Mouse (Mus musculus) hindbrain, embryonic 12.5 days (tissue): Measurements from ENCODE around the gene Rnf7. TPM values are rescaled to one million over a fixed set of nuclear protein-coding genes. Genes with fewer than 3 reads are reported as not detected.
A peak's percentile ranks its signal among the peaks of the same experiment; 100 is the strongest.

ENCODE experiments used
- ATAC-seq: fragments of 200-750 bp; cut with Nextera tagmentation; 2 replicates; pipeline ENCODE4 v1.8.0; 2017; ENCODE audit warnings: moderate TSS enrichment; ENCODE audit not compliant: low FRiP score
- H3K27ac ChIP-seq: fragments of 300-500 bp; sonication (generic); 2 replicates; pipeline ENCODE4 v1.5.1; 2016; ENCODE audit warnings: mild to moderate bottlenecking
- H3K27me3 ChIP-seq: fragments of 300-500 bp; sonication (generic); 2 replicates; pipeline ENCODE4 v1.6.1; 2016; ENCODE audit warnings: mild to moderate bottlenecking
- H3K36me3 ChIP-seq: fragments of 300-500 bp; sonication (generic); 2 replicates; pipeline ENCODE4 v1.6.1; 2016; ENCODE audit warnings: mild to moderate bottlenecking
- H3K4me1 ChIP-seq: fragments of 300-500 bp; sonication (generic); 2 replicates; pipeline ENCODE4 v1.6.1; 2016
- H3K4me2 ChIP-seq: fragments of 300-500 bp; sonication (generic); replicated peaks from 2 replicates; pipeline ENCODE4 v1.6.1; 2016; ENCODE audit warnings: mild to moderate bottlenecking
- H3K4me3 ChIP-seq: fragments of 300-500 bp; sonication (generic); 2 replicates; pipeline ENCODE4 v1.5.1; 2016; ENCODE audit warnings: mild to moderate bottlenecking
- H3K9ac ChIP-seq: fragments of 300-500 bp; sonication (generic); 2 replicates; pipeline ENCODE4 v1.6.1; 2016; ENCODE audit warnings: mild to moderate bottlenecking, moderate library complexity
- H3K9me3 ChIP-seq: fragments of 300-500 bp; sonication (generic); replicated peaks from 2 replicates; pipeline ENCODE4 v1.6.1; 2016; ENCODE audit warnings: mild to moderate bottlenecking
- WGBS: fragments of 180-500 bp; shearing (Covaris S2); methylation state at CpG from one replicate; pipeline ENCODE4 v1.1.7; 2016; 5-methylcytosine and 5-hydroxymethylcytosine counted together
- polyA plus RNA-seq: library from polyadenylated mRNA; unstranded; fragments of >200 nt; fragmentation: Nextera tagmentation; extraction: Ambion mirVana; gene quantifications from 2 replicates; pipeline ENCODE4 v1.2.1, GENCODE M21; 2016

Gene Rnf7
- polyA plus RNA-seq, 1 experiment from 2014 or later, result 240 TPM

DNA sequence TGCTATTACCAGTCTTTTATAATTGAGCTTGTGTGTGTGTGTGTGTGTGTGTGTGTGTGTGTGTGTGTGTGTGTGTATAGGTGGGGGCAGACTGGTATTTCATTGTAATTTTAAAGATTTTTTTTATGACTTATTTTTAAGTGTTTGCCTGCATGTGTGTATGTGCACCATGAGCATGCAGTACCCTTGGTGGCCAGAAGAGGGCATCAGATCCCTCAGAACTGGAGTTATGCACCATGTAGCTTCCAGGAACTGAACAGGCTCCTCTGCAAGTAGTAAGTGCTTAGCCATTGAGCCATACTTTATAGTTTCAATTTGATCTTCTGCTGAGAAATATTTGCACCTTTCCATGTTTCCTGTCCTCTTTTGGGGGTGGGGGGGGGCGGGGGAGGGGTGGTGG lies 16.9 kb downstream of the Rnf7 start:
- Histone ChIP-seq H3K4me3 (no peak overlapping the region), H3K27ac (no peak overlapping the region), H3K9ac (no peak overlapping the region), H3K9me3 (peaks cover 16% of the 10 kb centered on the region), H3K4me1 (no peaks in the 10 kb centered on the region), H3K27me3 (no peaks in the 10 kb centered on the region), H3K36me3 (peaks cover 13% of the 10 kb centered on the region; the same call in 1 of the 2 replicates), H3K4me2 (no peak overlapping the region)
- ATAC-seq, result no peak
- WGBS, result 64% methylated on average over 1 of the region's 1 CpGs

DNA sequence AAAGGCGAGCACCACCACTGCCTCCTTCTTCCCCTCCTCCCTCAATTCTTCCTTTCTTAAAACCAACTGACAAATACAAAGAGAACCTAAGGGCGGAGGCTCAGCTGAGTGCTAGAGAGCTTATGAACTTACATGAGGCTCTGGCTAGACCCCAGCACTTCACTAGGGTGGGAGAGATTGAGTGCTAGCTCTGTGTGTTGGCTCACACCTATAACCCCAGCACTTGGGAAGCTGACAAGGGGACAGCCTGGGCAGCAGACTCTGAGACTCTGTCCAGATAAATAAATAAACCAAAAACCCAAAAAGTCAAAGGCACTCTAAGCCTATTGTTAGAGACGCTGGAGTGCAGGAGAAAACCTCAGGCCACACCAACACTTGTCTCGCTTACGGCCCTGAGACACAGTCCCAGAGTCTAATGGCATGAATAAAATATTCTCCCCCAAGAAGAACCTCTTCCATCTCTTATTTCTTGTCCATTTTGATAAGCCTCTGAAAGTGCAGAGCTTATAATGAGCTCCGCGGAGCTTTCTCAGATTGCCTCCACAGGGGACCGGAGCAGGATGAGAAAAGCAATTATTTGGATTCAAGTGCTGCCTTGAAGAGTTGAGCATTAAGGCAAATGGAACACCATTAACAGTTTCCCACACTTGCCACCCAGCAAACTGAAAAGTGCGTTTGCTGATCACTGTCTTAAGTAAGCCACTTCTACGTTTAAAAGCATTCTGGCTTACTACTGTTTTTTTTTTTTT lies 18.2 kb downstream of the Rnf7 start:
- Histone ChIP-seq H3K36me3 (peaks cover 13% of the 10 kb centered on the region; the same call in 1 of the 2 replicates), H3K4me3 (no peak overlapping the region), H3K4me1 (0 out of 2 replicates have a peak, but pooled peaks cover 3% of the 10 kb centered on the region), H3K9me3 (peaks cover 16% of the 10 kb centered on the region), H3K9ac (no peak overlapping the region), H3K4me2 (no peak overlapping the region), H3K27ac (peak overlapping the region; percentile 23; the same call in 1 of the 2 replicates), H3K27me3 (no peaks in the 10 kb centered on the region)
- ATAC-seq, result no peak
- WGBS, result 75% methylated on average over 10 of the region's 10 CpGs

DNA sequence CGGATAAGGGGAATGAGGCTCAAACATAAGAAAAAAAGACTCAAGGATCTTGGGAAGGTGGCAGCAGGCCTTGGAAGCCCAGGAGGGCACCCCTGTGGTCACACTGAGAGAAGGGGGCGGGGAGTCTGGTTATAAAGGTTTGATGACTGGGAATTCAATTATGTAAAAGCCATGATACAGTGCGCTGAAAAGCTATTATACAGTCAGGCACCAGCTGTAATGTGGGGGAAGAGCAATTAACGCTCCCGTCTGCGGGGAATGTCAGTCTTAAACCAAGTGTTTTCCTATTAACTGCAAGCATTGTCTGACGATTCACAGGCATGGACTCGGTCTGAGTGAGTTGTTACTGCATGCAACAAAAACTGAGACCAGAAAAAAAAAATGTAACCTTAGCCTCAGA lies 22.9 kb downstream of the Rnf7 start:
- ATAC-seq, result peak; percentile 81
- H3K9me3 ChIP-seq, result no peaks in the 10 kb centered on the region
- H3K4me1 ChIP-seq, result peaks cover 3% of the 10 kb centered on the region; the same call in 1 of the 2 replicates
- no peak overlapping the region for H3K4me2 ChIP-seq
- H3K9ac ChIP-seq, result no peak overlapping the region
- no peaks in the 10 kb centered on the region for H3K27me3 ChIP-seq
- WGBS, result 53% methylated on average over 8 of the region's 8 CpGs
- peak overlapping the region; percentile 66 for H3K27ac ChIP-seq
- H3K36me3 ChIP-seq, result no peaks in the 10 kb centered on the region
- no peak overlapping the region for H3K4me3 ChIP-seq

DNA sequence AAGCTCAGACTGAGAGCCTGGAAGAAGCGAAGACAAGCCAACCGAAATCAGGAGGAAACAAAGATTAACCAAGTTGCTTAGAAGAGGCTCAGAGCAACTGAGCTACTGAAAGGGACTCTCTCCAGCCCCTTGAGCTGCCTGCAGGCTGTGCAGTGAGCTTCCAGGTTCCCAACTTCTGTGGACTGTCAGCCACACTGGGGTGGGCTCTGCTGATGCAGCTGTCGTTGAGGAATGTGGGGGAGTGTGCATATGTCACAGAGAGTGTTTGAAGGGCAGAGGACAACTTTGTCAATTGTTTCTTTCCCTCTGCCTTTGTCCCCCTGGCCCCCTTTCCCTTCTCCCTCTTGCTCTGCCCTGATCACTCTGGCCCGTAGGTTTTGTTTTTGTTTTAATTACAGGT lies 25.5 kb downstream of the Rnf7 start:
- no peaks in the 10 kb centered on the region for H3K36me3 ChIP-seq
- no peak overlapping the region for H3K4me2 ChIP-seq
- H3K4me1 ChIP-seq, result peaks cover 3% of the 10 kb centered on the region; the same call in 1 of the 2 replicates
- no peak overlapping the region for H3K4me3 ChIP-seq
- H3K27ac ChIP-seq, result no peak overlapping the region
- H3K27me3 ChIP-seq, result no peaks in the 10 kb centered on the region
- no peak overlapping the region for H3K9ac ChIP-seq
- WGBS, result 67% methylated on average over 4 of the region's 4 CpGs
- H3K9me3 ChIP-seq, result no peaks in the 10 kb centered on the region
- no peak for ATAC-seq

DNA sequence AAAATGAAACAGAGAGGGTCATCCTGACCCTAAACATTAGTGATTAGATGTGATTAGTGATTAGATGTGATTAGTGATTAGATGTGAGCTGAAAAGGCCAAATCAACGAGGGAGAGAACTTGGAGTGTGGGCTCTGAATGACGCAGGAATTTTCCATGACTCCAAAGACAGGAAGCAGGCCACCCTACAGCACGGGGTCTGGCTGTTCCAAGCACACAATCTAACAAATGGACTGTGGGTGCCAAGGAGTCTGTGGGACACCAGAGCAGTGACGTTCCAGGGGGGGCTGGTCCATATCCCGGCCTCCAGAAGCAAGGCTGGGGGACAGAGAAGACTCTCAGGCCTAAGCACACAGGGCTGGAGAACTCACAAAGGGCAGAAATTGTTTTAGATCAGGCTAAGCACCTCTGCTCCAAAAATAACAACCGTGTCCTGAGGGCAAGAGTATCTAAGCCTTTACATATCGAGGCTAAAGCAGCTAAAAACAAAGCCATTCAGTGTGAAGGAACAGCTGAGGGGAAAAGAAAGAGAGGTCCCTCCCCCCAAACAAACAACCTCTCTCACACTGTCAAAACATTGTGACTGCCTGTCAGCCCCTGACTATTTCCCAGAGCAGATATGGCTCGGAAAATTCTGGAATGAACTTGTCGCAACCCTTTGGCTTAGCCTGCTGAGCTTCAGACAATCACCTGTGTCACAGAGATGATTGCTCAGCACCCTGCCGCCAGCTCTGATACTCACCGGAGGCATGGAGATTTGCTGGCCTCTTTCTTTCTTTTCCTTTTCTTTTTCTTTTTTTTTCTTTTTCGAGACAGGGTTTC lies 27.4 kb downstream of the Rnf7 start:
- Histone ChIP-seq H3K4me1 (peaks cover 2% of the 10 kb centered on the region; the same call in 1 of the 2 replicates), H3K9ac (no peak overlapping the region), H3K27me3 (no peaks in the 10 kb centered on the region), H3K27ac (no peak overlapping the region), H3K36me3 (no peaks in the 10 kb centered on the region), H3K9me3 (no peaks in the 10 kb centered on the region), H3K4me2 (no peak overlapping the region), H3K4me3 (no peak overlapping the region)
- WGBS, result 64% methylated on average over 12 of the region's 12 CpGs
- ATAC-seq, result no peak

DNA sequence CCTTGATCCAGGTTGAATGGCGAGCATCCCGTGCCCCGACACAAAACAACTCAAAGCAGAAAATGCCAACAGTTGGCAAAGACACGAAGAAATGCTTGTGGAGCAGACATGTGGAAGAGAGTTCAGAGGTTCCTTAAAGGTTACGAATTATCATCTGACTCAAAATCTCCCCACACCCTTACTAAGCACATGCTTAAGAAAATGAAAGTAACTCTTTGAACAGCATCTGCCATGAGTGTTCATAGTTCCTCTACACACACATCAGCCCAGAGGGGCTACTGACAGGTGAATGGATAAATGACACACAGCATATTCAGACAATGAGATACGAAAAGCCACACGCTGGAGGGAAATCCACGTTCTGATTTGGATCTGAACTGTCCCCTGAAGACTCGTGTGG lies 29.0 kb downstream of the Rnf7 start:
- H3K36me3 ChIP-seq, result no peaks in the 10 kb centered on the region
- no peaks in the 10 kb centered on the region for H3K27me3 ChIP-seq
- no peaks in the 10 kb centered on the region for H3K9me3 ChIP-seq
- no peak for ATAC-seq
- H3K27ac ChIP-seq, result no peak overlapping the region
- no peak overlapping the region for H3K9ac ChIP-seq
- no peaks in the 10 kb centered on the region; the same call in 1 of the 2 replicates for H3K4me1 ChIP-seq
- H3K4me2 ChIP-seq, result no peak overlapping the region
- WGBS, result 90% methylated on average over 9 of the region's 9 CpGs
- no peak overlapping the region for H3K4me3 ChIP-seq

DNA sequence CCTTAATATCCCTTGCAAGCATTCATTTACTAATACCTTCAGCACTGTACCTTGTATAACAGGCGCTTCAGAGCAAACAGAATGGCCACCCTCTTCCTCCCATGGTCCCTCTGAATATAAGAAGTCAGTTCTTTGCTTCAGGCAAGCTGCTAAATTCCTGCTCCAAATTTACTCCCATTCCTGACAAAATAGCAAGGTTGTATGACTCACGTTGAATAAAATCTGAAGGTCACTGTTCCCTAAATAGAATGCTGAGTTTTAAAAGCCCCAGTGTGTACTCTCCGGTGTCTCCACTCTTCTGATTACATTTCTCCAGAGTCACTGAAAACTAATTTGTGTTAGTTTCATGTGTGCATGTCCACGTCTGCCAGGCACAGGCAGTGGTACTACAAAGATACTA lies 33.1 kb downstream of the Rnf7 start:
- WGBS, result 78% methylated on average over 4 of the region's 4 CpGs
- H3K27ac ChIP-seq, result no peak overlapping the region
- no peak overlapping the region for H3K4me2 ChIP-seq
- peaks cover 3% of the 10 kb centered on the region; the same call in 1 of the 2 replicates for H3K4me1 ChIP-seq
- peaks cover 3% of the 10 kb centered on the region; the same call in 1 of the 2 replicates for H3K27me3 ChIP-seq
- H3K9ac ChIP-seq, result no peak overlapping the region
- H3K4me3 ChIP-seq, result no peak overlapping the region
- no peak for ATAC-seq
- H3K36me3 ChIP-seq, result no peaks in the 10 kb centered on the region
- H3K9me3 ChIP-seq, result no peaks in the 10 kb centered on the region

DNA sequence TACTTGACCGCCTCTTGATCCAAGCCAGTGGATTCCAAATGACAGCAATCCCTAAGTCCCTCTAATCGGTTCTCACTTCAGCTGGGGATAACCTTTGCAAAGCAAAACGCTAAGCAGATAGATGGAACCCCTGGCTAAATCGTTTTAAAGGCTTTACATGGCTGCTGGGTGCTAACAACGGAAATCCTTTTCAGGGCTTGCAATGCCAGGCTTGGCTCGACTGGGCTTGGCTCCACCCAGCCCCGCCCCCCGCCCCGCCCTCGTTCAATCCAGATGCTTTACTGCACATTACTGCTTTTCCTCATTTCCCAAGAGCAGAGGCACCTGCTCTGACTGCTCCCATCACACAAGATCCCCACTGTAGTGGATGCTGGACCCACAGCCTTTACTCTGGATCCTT lies 36.4 kb downstream of the Rnf7 start:
- H3K27ac ChIP-seq, result no peak overlapping the region
- peaks cover 19% of the 10 kb centered on the region for H3K4me1 ChIP-seq
- no peaks in the 10 kb centered on the region for H3K36me3 ChIP-seq
- no peak overlapping the region for H3K4me2 ChIP-seq
- WGBS, result 33% methylated on average over 10 of the region's 10 CpGs
- H3K4me3 ChIP-seq, result no peak overlapping the region
- no peaks in the 10 kb centered on the region for H3K9me3 ChIP-seq
- H3K9ac ChIP-seq, result no peak overlapping the region
- no peak for ATAC-seq
- peaks cover 19% of the 10 kb centered on the region for H3K27me3 ChIP-seq

DNA sequence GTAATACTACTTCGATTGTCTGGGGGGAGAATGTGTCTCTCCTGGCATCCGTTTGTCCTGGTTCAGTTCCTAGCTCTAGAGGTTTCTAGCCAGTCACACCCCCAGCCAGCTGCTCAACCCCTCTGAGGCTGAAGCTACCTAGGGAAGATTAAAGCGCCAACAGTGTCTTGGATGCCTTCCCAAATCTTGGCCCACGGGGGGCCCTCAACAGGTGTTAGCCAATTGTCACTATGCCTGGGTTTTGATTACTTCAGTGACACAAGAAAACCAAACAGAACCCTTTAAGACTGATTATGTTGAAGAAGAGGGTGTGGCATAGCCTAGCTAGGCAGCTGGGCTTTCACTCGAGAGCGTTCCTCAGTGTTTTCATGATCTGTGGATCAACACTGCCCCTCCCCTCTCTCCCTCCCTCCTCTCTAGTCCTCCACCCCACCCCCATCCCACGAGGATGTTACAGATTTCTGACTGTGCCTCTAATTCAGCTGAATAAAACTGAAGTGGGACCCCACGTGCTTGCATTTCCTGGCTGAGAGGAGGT lies 40.1 kb downstream of the Rnf7 start:
- Histone ChIP-seq H3K4me1 (peaks cover 24% of the 10 kb centered on the region), H3K27ac (peak overlapping the region; percentile 64), H3K9ac (peak overlapping the region; percentile 63; the same call in 1 of the 2 replicates), H3K9me3 (no peaks in the 10 kb centered on the region), H3K4me3 (peak overlapping the region; percentile 45), H3K36me3 (no peaks in the 10 kb centered on the region), H3K27me3 (peaks cover 24% of the 10 kb centered on the region), H3K4me2 (peak overlapping the region; percentile 86)
- ATAC-seq, result peak; percentile 49
- 4% methylated on average over 8 of the region's 8 CpGs for WGBS

DNA sequence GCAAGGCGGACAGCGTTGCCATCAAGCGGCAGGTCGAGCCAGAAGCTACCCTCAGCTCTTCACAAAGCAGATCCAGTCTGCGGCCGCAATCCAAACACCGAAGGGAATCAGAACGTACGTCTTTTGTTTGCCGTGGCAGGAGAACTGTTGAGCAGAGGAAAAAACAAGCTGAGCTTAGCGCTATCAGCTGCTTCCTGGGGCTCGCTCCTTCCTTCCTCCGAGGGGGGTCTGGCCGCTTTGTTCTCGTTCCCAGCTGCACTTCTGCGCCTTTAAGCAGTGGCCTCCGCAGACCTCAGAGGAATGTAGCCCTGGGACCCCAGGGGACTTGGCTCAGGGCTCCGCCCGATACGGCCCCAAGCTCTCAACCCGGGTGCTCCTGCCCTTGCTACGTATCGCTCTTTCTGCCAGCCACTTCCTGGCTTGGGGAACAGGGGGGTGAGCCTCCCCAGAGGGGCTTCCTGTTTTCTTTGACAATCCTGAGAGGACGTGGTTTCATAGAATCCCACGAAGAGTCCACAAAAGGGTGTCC lies 40.6 kb downstream of the Rnf7 start:
- Histone ChIP-seq H3K4me1 (peaks cover 24% of the 10 kb centered on the region), H3K4me2 (peak overlapping the region; percentile 86), H3K9ac (peak overlapping the region; percentile 63), H3K27ac (peak overlapping the region; percentile 64), H3K27me3 (peaks cover 24% of the 10 kb centered on the region), H3K36me3 (no peaks in the 10 kb centered on the region), H3K4me3 (peak overlapping the region; percentile 45), H3K9me3 (no peaks in the 10 kb centered on the region)
- WGBS, result under 1% methylated on average over 25 of the region's 25 CpGs
- peak; percentile 66 for ATAC-seq

DNA sequence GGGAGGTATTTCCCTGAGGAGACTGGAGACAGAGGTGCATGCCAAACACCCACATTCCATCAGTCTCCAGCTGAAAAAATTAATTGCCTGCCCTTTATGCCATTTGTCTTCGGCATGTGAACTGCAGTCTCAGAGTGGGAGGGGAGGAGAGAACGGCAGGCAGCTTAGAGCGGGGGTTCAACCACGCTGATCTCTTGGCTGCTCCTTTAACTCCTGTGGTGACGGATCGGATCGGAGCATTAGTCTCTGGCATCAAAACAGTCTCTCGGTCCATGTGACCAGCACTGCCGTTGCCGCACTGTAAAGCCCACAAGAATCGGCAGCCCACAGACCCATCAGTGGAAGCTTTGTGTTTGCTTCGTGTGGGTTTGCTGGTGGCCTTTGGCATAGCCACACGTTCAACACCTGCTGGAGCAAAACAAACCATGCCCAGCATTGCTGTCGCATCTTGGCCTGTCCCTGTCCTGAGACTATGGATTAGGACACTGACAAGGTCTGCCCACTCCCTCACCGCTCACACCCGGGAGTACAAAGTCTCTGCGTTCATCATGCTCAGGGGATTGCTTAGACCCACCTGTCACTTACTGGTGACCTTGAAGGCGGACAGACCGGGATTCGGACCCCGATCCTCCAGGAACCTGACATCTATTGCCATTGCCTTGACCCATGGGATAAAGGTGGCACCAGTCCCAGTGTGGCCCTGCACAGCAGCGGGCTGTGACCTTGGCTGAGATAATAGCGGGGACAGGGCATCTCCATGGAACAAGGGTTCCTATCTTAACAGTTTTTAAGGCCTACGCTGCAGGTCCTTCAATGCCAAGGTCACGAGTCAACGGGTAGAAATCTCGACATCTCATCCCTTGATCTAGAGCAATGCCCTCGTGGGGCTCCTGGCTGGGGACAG lies 41.3 kb downstream of the Rnf7 start:
- no peaks in the 10 kb centered on the region for H3K36me3 ChIP-seq
- 7% methylated on average over 28 of the region's 28 CpGs for WGBS
- H3K4me3 ChIP-seq, result peak overlapping the region; percentile 45
- H3K27me3 ChIP-seq, result peaks cover 24% of the 10 kb centered on the region
- peak overlapping the region; percentile 64 for H3K27ac ChIP-seq
- ATAC-seq, result peak; percentile 39
- peak overlapping the region; percentile 86 for H3K4me2 ChIP-seq
- H3K4me1 ChIP-seq, result peaks cover 23% of the 10 kb centered on the region
- no peaks in the 10 kb centered on the region for H3K9me3 ChIP-seq
- peak overlapping the region; percentile 63 for H3K9ac ChIP-seq
